19 mouse cellular contexts compared by ENCODE assay signal in genomic region chr1:134115424-134115823, GRCm38 (mm10). TPM values are rescaled to one million over a fixed set of nuclear protein-coding genes. Genes with fewer than 3 reads are reported as not detected.
DNase-seq lines count a peak whose midpoint lies in the region; ATAC-seq and TF ChIP-seq lines count a peak whose summit lies in the region.
"Had no signal": no experiment of that assay in that cellular context is flagged by ENCODE, and none has a peak within 500 bp of the region (broad histone marks: within the 10 kb centered on the region; RNA-seq: fewer than 3 reads in every experiment).

No protein-coding gene starts in this region.

- H3K36me3 ChIP-seq in forebrain, embryonic 16.5 days (ENCODE audit: control insufficient read depth, insufficient read depth) = no peaks in the 10 kb centered on the region
- no peaks in the 10 kb centered on the region for H3K36me3 ChIP-seq in forebrain, embryonic 11.5 days (ENCODE audit: control insufficient read depth, insufficient read depth, low read length)
- no peaks in the 10 kb centered on the region for H3K36me3 ChIP-seq in lung, embryonic 14.5 days (ENCODE audit: insufficient read depth)
- H3K36me3 ChIP-seq in embryonic facial prominence, embryonic 15.5 days = no peaks in the 10 kb centered on the region
- H3K36me3 ChIP-seq: embryonic facial prominence, embryonic 12.5 days; heart, embryonic 10.5 days; hindbrain, embryonic 12.5 days; kidney, embryonic 15.5 days; liver, embryonic 15.5 days had no signal

- TF ChIP-seq CTCF in lung, embryonic 14.5 days (IDR thresholded peaks at IDR 0.05; ENCODE audit: low read depth) = no peak

- no peaks in the 10 kb centered on the region for H3K27me3 ChIP-seq in forebrain, embryonic 16.5 days (replicated peaks; ENCODE audit: control insufficient read depth, insufficient read depth, low read length)
- H3K27me3 ChIP-seq in forebrain, embryonic 11.5 days (ENCODE audit: control insufficient read depth, insufficient read depth, low read length) = no peaks in the 10 kb centered on the region
- no peaks in the 10 kb centered on the region for H3K27me3 ChIP-seq in lung, embryonic 14.5 days (ENCODE audit: insufficient read depth, low read length)
- H3K27me3 ChIP-seq in embryonic facial prominence, embryonic 15.5 days = no peaks in the 10 kb centered on the region
- H3K27me3 ChIP-seq: embryonic facial prominence, embryonic 12.5 days; hindbrain, embryonic 12.5 days; kidney, embryonic 15.5 days had no signal

- H3K27ac ChIP-seq in forebrain, embryonic 16.5 days (ENCODE audit: low read length) = no peak overlapping the region; the same call in 1 of the 2 replicates
- no peak overlapping the region for H3K27ac ChIP-seq in forebrain, embryonic 11.5 days (ENCODE audit: low read depth, low read length)
- no peak overlapping the region for H3K27ac ChIP-seq in lung, embryonic 14.5 days (ENCODE audit: low read depth)
- peak overlapping the region; percentile 56 for H3K27ac ChIP-seq in embryonic facial prominence, embryonic 15.5 days (replicated peaks)
- H3K27ac ChIP-seq: embryonic facial prominence, embryonic 12.5 days; heart, embryonic 10.5 days; hindbrain, embryonic 12.5 days; kidney, embryonic 15.5 days; liver, embryonic 15.5 days had no signal

- H3K4me3 ChIP-seq in forebrain, embryonic 16.5 days (replicated peaks; ENCODE audit: low read length) = no peak overlapping the region
- no peak overlapping the region for H3K4me3 ChIP-seq in forebrain, embryonic 11.5 days (ENCODE audit: low read depth, low read length)
- H3K4me3 ChIP-seq in lung, embryonic 14.5 days (ENCODE audit: low read depth, low read length) = no peak overlapping the region
- H3K4me3 ChIP-seq in embryonic facial prominence, embryonic 15.5 days (replicated peaks) = no peak overlapping the region
- H3K4me3 ChIP-seq: embryonic facial prominence, embryonic 12.5 days; heart, embryonic 10.5 days; hindbrain, embryonic 12.5 days; kidney, embryonic 15.5 days; liver, embryonic 15.5 days had no signal

- WGBS in forebrain, embryonic 16.5 days = 60% methylated on average over 8 of the region's 8 CpGs
- 76% methylated on average over 8 of the region's 8 CpGs for WGBS in forebrain, embryonic 11.5 days
- 48% methylated on average over 8 of the region's 8 CpGs for WGBS in lung, embryonic 14.5 days
- WGBS in embryonic facial prominence, embryonic 15.5 days = 26% methylated on average over 8 of the region's 8 CpGs

- no peak overlapping the region for H3K4me2 ChIP-seq in forebrain, embryonic 16.5 days (ENCODE audit: low read length)
- H3K4me2 ChIP-seq in forebrain, embryonic 11.5 days (ENCODE audit: low read depth, low read length, severe bottlenecking) = no peak overlapping the region
- no peak overlapping the region for H3K4me2 ChIP-seq in lung, embryonic 14.5 days
- H3K4me2 ChIP-seq in embryonic facial prominence, embryonic 15.5 days (replicated peaks) = no peak overlapping the region
- H3K4me2 ChIP-seq: embryonic facial prominence, embryonic 12.5 days; hindbrain, embryonic 12.5 days; kidney, embryonic 15.5 days; liver, embryonic 15.5 days had no signal

- 0 out of 2 replicates have a peak overlapping the region, but pooled peaks have one; percentile 23 for H3K9ac ChIP-seq in forebrain, embryonic 16.5 days (replicated peaks; ENCODE audit: low read depth, low read length)
- H3K9ac ChIP-seq in forebrain, embryonic 11.5 days (ENCODE audit: low read length) = no peak overlapping the region
- no peak overlapping the region for H3K9ac ChIP-seq in lung, embryonic 14.5 days
- no peak overlapping the region for H3K9ac ChIP-seq in embryonic facial prominence, embryonic 15.5 days
- H3K9ac ChIP-seq: embryonic facial prominence, embryonic 12.5 days; hindbrain, embryonic 12.5 days; kidney, embryonic 15.5 days; liver, embryonic 15.5 days had no signal

- no peaks in the 10 kb centered on the region for H3K9me3 ChIP-seq in forebrain, embryonic 16.5 days (ENCODE audit: control insufficient read depth, low read length)
- H3K9me3 ChIP-seq in forebrain, embryonic 11.5 days (ENCODE audit: control insufficient read depth, low read length) = no peaks in the 10 kb centered on the region
- no peaks in the 10 kb centered on the region for H3K9me3 ChIP-seq in lung, embryonic 14.5 days (ENCODE audit: low read depth, low read length)
- no peaks in the 10 kb centered on the region for H3K9me3 ChIP-seq in embryonic facial prominence, embryonic 15.5 days (replicated peaks)
- H3K9me3 ChIP-seq: heart, embryonic 10.5 days; kidney, embryonic 15.5 days; liver, embryonic 15.5 days had no signal

- DNase-seq in forebrain, embryonic 11.5 days (ENCODE audit: low spot score) = no peak
- peak; percentile 34 for DNase-seq in lung, embryonic 14.5 days
- DNase-seq in lung, postnatal 10 days = no peak
- peak; percentile 67 for DNase-seq in brain, adult 2 months (ENCODE audit: low read depth, low spot score)
- DNase-seq in spleen, postnatal 36 days (ENCODE audit: low spot score in 2 of 2) = no peak
- DNase-seq: adrenal gland, postnatal 36 days; cerebellum, adult 8-10 months; midbrain, embryonic 14.5 days; right cerebral cortex, postnatal 14 days; thymus, postnatal 14 days had no signal

- peaks cover 6% of the 10 kb centered on the region for H3K4me1 ChIP-seq in forebrain, embryonic 16.5 days (replicated peaks; ENCODE audit: control insufficient read depth, insufficient read depth, low read length)
- no peaks in the 10 kb centered on the region for H3K4me1 ChIP-seq in forebrain, embryonic 11.5 days (replicated peaks; ENCODE audit: control insufficient read depth, insufficient read depth, low read length)
- no peaks in the 10 kb centered on the region for H3K4me1 ChIP-seq in lung, embryonic 14.5 days (ENCODE audit: insufficient read depth)
- H3K4me1 ChIP-seq in embryonic facial prominence, embryonic 15.5 days = peaks cover 13% of the 10 kb centered on the region

- ATAC-seq in forebrain, embryonic 16.5 days = no peak
- ATAC-seq in forebrain, embryonic 11.5 days (replicated peaks; ENCODE audit: low FRiP score) = no peak
- ATAC-seq in lung, embryonic 14.5 days (ENCODE audit: insufficient read depth) = no peak
- ATAC-seq in embryonic facial prominence, embryonic 15.5 days (ENCODE audit: insufficient number of reproducible peaks, low FRiP score, low TSS enrichment, low read depth) = no peak
- ATAC-seq: intestine, embryonic 16.5 days; lung, postnatal 0 days had no signal

RNA-seq across cellular contexts. Expression of gene Chit1, which starts 4.4 kb away (rescaled TPM):
- 0.14 TPM in 1 of 2 replicates, not detected in the other for polyA plus RNA-seq in forebrain, embryonic 16.5 days (2015; fragmentation: Nextera tagmentation; extraction: Ambion mirVana)
- polyA plus RNA-seq in forebrain, embryonic 11.5 days (2014; fragmentation: Nextera tagmentation; extraction: Ambion mirVana) = not detected in 2 replicates
- polyA plus RNA-seq in lung, embryonic 14.5 days (2014; fragmentation: Nextera tagmentation; extraction: Ambion mirVana) = not detected in 2 replicates
- 0.61 and 0.67 TPM in 2 replicates for polyA plus RNA-seq in embryonic facial prominence, embryonic 15.5 days (2015; fragmentation: Nextera tagmentation; extraction: Ambion mirVana)
- polyA plus RNA-seq: embryonic facial prominence, embryonic 12.5 days; hindbrain, embryonic 12.5 days; intestine, embryonic 16.5 days; midbrain, embryonic 14.5 days had no signal

RNA-seq across cellular contexts. Expression of gene Btg2, which starts 36.5 kb away (rescaled TPM):
- 56.0 and 66.4 TPM in 2 replicates for polyA plus RNA-seq in forebrain, embryonic 16.5 days (2015; fragmentation: Nextera tagmentation; extraction: Ambion mirVana)
- polyA plus RNA-seq in forebrain, embryonic 11.5 days (2014; fragmentation: Nextera tagmentation; extraction: Ambion mirVana) = 110 TPM in 2 replicates
- polyA plus RNA-seq in lung, embryonic 14.5 days (2014; fragmentation: Nextera tagmentation; extraction: Ambion mirVana) = 77.2 and 81.0 TPM in 2 replicates
- 39.9 and 41.3 TPM in 2 replicates for polyA plus RNA-seq in embryonic facial prominence, embryonic 15.5 days (2015; fragmentation: Nextera tagmentation; extraction: Ambion mirVana)

Comparison
In these comparisons a context has a peak if more than half of its experiments do, and no peak if none do; other contexts are left out.
1. DNase-seq: peak in lung, embryonic 14.5 days (single experiment) and brain, adult 2 months (single experiment); none in forebrain, embryonic 11.5 days (single experiment), lung, postnatal 10 days (single experiment) and spleen, postnatal 36 days (0 of 2).